Mouse (Mus musculus) cerebellum, adult 8-10 months (tissue): ENCODE measurements around the gene Vwa8.

ENCODE experiments used
- DNase-seq: peaks from one replicate; pipeline ENCODE4 v3.0.0; 2022

Vwa8 gene

DNA sequence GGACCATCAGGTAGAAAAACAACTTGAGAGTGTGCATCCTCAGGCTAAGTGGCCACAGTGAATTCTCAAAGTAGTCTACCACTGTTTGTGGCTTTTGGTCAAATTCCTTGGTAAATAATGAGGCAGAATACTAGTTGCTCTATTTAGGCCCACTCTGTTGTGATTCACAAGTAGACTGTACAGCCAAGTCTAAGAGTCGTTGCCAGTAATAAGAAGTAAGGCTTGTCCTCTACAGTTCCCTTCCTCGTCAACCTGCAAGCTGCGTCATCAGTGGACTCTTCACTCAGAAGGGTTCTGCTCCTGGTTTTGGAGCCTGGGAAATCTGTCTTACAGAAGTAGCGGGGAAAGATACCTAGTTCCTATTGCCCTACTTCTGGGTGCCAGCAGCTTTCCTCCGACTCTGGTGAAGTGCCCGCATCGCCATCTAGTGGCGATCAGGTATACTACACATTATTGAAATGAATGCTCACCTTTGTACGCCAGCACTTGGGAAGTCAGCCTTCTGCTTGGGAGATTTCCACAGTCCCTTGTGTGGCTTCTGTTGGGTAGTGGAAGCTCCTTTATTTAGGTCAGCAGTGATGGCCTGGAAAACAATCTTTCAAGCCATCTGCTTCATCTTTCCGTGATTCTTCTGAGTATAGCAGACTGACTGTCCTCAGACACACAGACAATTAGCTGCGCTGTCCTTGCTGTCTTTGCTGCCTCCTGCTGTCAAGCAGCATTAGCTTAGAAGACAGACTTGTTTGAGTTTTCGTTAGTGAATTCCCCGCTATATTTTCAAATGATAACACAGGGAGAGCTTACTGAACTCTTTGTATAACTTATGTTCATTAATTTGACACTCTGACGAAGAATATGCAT, 258.0 kb downstream of the Vwa8 start:
- peak; percentile 78 for DNase-seq

DNA sequence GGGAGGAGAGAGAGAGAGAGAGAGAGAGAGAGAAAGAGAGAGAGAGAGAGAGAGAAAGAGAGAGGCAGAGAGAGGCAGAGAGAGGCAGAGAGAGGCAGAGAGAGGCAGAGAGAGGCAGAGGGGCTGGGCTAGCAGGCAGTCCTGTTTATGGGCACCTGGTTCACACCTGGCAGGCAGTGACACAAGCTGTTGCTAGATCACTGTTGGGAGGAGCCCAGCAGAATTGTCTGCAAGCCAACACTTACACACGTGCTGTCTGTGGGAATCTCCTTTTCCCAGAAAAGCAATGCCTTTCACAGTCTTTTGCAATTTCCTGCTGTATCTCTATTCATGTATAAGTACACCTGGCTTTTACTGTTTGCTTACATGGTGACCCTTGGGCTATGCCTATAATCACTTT, 260.5 kb downstream of the Vwa8 start:
- DNase-seq = peak; percentile 16

DNA sequence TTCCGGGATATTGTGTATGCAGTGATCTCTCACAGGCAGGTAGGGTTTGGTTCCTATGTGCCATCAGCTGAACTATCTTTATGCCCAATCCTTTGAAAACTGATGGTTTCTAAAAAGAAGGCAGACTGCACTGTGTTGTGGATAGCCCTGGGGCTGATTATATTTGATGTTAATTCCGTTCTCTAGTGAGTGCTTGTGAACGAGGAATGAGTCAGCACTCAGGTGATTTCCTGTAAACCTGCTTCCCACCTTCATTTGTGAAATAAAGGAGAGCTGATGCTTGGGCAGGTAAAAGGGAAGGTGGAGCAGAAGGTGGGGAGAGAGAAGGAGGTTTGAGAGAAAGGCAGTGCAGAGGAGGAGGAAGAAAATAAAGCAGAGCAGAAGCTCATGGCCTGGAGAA, 261.2 kb downstream of the Vwa8 start:
- no peak for DNase-seq

DNA sequence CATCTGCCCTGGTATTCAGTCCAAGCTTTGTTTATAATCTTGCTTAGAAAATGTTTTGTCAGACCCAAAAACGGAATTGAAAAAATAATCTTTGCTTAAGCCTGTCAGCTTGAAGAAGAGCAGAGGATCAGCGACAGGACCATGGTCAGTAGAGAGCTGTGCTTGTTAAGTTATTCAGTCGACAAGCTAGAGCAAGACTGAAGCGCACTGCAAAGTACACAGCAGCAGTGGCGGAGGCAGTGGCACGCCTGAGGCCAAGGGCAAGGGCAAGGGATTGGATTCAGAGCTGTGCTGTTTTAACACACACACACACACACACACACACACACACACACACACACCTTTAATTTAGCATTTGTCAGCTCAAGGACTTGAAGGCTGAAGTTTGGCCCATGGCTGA, 263.2 kb downstream of the Vwa8 start:
- no peak for DNase-seq

DNA sequence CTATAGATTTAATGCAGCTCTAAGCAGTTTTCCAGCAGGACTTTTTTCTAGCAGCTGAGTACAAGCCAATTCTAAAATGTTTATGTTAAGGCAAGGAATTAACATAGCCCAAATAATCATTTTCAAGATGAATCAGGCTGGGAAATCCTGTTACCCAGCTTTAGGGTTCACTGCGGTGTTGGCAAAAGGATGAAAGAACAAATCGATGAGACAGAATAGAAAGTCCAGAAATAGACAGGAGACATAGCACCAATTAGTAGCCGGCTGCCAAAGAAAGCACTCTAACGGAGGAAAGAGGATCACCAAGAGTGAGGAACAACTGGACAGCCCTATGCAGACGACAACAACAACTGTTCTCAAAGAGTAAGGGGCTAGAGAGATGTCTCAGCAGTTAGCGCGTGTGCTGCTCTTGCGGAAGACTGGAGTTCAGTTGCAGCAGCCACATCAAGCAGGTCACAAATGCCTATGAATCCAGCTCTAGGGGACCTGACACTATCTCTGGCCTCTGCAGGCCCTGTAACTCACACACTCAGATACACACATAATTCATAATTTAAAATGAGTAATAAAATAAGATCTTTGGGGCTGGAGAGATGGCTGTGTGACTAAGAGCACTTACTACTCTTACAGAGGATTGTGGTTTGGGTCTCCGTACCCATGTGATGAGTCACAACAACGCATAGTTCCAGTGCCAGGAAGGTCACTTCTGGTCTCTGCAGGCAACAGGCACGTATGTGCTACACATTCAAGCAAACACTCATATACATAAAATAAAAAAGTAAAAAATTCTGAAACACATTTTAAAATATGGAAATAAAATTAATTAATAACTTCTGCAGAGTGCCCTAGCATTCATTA, 265.9 kb downstream of the Vwa8 start:
- no peak for DNase-seq

DNA sequence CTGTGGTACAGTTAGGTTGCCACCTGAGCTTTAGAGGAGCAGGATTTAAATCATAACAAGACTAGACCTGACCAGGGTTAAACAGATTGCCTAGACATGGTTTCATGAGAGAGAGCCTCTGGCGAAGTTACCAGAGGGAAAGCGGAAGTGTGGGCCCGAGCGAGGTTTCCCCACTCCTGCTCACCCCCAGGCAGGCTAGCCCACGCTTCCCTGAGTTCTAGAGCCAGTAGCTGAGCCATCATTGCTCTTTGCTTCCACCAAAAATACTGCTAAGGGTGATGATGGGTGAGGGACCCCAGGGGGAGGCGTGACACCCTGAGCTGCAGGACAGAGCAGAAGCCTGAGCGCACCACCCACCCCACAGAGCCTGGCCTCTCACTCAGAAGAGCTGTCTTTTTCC, 269.6 kb downstream of the Vwa8 start:
- DNase-seq = no peak

DNA sequence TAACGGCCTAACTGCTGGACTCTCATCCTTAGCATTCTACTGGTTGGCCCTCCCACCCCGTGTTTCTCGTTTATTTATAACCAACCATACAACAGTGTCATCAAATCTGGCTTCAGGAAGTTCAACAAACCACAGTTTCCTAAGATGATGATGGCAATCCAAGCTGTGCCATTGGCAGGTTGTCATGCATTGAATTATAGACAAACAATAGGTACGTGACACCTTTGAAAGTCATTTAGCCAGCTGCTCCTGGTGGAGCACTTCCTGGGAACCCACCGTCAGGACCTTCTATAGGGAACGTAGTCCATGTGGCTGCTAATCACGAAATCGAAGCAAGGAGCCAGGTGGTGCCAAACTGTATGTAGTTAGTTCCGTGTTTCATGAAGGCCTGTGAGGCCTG, 270.5 kb downstream of the Vwa8 start:
- DNase-seq = no peak

DNA sequence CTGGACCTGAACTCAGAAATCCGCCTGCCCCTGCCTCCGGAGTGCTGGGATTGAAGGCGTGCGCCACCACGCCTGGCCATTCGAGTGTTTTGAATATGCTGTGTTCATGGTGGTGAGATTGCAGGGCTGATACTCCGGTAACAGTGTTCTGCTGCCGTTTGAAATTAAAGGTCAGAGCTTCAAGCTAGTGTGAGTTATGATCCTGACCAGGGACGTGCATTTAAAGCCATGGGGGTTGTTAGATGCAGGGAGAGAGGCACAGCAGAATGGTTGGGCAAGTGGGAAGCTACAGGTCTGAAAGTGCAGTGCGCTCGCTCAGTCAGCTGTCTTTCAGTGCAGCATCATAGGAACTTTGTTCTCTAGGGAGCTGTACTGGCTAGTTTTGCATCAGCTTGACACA, 271.8 kb downstream of the Vwa8 start:
- DNase-seq = no peak

DNA sequence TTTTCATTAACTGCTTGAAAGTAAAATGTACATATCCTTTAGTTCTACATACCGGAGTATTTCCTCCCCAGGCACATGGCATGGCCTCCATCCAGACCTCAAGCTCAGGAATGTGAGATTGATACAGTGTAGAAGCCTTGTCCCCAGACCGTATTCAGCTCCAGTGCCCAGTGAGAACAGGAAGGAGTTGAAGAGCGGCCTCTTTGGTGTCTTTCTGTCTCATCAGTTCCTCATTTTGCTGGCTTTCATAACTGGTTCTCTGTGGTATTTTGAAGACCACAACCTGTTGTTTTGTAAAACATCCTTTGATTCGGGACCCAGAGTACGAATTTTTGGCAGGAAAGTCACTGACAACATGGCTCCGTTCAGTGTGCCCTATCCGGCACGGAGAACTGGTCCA, 274.6 kb downstream of the Vwa8 start:
- DNase-seq = no peak

DNA sequence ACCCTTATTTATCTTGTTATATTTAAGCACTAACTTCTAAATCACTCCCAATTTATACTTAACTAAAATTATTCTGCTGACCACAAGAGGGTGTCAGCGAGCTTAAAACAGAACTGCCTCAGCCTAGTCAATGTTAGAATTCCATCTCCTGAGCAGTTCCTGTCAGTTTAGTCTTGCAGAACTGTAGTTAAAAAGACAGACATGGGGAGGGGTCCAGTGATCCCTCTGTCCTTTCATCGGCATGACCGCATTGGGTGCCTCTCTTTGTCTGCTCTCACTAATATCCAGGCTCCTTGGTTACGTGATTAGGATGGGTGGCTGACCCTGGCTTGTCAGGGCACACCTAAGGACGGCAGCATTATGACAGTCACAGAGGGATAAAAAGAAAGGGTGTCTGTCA, 275.8 kb downstream of the Vwa8 start:
- DNase-seq = peak; percentile 60

DNA sequence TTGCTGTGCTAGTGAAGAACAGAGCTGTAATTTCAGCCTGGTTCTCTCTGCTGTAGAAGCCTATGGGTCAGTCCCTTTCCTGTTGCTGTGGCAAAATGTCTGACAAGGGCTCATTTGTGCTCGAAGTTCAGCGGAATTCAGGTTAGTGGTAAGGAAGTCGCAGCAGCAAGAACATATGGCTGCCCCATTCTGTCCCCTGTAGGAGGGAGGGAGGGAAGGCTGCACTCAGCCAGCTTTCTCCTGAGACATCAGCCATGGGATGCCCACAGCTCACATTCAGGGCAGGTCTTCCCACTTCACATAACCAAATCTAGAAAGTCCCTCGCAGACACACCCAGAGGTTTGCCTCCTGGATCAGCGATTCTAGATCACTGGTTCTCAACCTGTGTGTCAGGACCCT, 277.3 kb downstream of the Vwa8 start:
- peak; percentile 27 for DNase-seq

DNA sequence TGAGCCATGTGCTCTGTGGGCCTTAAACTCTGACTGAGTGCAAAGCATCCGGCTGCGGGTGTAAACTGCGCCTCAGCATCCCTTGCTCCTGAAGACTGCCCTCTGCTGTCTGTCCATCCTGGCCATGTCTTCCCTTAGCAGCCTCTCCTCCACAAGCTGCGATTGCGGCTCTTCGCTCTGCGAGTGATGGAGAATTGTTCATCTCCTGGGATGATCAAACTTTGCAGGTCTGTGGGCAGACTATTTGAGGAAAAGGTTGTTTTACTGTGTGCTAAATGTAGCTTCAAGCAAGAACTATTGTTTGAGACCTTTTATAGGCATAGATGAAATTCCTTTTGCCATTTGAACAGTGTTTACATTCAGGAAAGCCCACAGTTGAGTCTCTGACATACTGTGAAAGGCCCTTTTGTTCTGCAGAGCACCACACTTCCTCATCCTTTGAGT, 286.1 kb downstream of the Vwa8 start:
- DNase-seq = peak; percentile 26

DNA sequence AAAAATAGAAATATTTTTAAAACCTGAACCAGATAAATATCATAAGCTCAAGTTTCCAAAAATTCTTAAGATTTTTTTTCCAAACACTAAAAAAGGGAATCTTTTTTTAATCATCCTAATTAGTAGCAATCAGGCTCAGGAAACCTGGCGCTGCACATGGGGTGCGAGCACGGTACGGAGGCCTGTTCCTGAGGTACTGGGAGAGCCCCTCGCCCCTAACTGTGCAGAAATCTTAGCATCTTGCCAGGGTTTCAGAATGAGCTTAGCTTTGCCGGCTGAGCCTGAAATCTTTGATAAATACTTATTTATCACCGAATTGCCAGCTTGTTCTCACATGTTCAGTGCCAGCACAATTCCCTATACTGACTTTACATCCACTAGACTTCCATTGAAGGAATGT, 286.6 kb downstream of the Vwa8 start:
- no peak for DNase-seq

DNA sequence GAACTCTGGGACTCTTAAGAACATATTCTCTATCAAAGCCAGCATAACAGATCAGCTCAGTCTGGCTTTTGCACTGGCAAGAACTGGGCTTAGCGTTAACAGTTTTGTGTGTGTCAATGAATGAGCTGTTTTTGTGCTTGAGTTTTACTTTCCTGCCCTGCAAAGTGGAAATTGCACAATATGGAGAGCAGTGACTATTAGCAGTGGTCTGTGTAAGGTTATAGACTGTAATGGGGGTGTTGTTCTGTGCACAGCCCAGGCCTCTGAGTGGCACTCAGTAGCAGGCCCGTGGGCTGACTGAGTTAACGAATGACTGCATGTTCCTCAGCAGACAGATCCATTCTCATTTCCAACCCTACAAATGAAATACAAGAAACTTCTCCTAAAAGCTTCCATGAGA, 287.7 kb downstream of the Vwa8 start:
- DNase-seq = no peak

DNA sequence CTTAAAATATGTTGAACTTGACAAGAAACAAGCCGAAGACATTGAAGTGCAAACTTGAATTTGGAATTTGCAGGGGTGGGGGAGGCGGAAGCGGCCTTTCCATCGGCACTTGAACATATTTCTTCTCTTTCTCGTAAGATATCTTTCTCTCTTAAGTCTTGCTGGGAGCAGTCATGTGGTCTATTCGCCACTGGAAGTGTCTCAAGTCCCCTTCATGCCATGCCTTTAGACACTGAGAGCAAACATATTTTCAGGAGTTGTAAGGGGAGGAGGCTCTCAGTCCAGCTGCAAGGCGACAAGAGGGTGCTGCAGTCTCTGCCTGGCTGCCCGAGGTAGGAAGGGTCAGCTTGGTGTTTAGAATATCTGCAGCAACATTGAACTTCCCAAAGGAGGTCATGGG, 288.2 kb downstream of the Vwa8 start:
- DNase-seq = no peak

DNA sequence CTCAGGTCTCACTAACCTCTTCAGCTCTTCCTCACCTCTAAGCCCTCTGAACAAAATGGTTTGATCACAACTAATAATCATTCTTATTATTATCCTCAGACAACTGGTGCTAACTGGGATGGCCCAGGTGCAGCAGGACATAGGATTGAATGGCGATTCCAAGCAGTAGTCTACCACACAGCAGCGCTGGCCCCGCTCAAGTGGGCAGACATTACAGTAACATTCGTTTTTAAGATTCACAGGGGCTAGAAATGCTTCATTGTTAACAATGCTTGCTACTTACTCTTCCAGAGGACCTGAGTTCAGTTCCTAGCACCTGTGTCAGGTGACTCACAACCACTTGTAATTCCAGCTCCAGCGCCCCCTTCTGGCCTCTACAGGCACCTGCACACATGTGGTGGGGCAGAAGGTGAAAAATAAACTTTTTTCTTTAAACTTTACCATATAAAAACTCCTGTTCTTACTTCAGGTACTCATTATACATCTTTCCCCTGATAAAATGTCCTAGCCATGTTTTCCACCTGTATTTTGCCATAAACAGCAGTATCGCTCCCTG, 290.3 kb downstream of the Vwa8 start:
- DNase-seq = no peak

DNA sequence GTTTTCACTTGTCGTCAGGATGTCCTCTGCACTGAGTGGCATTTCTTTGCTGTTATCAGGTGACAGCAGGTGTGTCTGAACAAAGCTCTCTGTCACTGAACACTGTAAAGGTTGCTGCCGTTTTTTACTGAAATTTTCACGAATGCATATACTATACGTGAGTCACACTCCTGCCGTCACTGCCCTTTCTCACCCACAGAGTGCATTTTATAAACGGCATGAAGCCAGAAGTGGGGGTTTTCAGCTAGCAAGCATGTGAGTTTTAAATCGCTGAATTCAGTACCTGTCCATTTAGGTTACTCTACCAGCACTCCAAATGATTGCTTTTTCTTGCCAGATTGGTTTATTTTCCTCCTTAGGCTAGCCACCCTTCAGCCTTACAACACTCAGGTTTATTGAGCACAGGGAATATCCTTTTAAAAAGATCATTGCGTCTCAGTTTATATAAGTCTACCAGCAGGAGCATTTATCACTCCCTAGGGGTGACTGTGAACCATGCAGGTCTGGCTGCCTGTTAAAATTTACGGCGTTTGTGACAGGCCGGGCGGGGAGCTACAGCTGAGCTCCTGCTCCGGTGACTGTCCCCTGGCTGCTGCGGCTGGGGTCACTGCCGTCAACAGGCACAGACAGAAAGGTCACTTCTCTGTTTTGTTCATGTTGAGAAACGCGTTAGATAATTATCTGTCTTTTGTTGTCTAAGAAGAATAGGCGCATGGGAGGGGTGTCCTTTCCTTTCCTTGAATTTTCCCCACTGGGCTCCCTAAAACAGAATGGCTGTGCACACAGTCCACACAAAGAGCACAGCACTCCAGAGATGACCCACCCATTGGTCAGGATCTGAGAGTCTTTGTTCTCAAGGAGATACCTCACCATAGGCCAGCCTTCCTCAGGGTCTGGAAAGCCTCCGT, 291.3 kb downstream of the Vwa8 start:
- DNase-seq = peak; percentile 45

DNA sequence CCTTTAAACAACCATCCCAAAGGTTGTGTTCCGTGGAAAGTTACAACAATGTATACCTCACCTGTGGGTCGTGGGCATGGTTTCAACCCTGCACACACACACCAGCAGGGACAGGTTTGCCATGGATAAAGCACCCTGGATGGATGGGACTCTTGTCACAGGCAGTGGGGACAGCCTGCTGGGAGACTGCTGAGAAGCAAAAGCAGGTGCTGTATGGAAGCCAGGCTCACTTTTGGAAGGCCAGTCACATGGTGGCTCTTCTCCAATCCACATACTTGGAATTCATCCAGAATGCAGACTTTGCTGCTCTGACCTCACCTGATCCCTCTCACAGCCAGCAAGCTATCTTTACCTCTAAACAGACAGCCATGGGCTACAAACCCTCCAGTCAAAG, 292.0 kb downstream of the Vwa8 start:
- DNase-seq = peak; percentile 66

DNA sequence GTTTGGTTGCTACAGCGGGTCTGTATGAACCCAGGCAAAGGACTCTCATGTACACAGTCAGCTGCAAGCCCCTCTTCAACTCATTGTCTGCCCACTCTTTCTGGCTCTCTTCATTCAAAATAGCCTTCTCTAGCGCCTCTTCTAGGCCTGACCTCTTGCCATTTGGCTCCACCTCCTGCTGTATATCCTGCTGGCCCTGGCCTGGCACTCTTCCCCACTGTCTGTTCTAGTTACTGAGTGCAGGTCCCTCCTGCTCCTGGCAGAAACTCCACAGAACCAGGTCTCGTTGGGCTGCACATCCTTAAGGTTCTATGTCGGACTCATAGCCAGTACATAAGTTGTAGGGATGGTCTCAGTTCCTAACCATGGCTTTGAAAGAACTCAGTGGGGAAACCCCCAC, 293.5 kb downstream of the Vwa8 start:
- DNase-seq = peak; percentile 72

DNA sequence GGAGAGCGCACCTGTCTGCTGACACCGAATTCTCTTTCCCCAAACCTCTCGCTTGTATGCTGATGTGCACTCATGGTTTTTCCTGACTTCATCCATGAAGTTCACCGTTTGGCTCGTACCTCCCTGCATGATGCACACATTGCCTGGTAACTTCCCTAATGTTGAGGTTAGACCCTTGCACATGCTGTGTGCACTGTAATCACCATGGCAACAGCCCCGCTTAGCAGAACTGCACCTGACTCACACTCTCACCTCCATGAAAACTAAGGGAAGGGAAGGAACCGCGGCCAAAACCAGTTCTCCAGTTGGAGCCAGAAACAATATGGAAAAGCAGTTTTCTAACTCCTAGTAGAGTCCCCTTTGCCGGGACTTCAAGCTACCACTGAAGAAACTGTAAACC, 294.8 kb downstream of the Vwa8 start:
- no peak for DNase-seq

DNA sequence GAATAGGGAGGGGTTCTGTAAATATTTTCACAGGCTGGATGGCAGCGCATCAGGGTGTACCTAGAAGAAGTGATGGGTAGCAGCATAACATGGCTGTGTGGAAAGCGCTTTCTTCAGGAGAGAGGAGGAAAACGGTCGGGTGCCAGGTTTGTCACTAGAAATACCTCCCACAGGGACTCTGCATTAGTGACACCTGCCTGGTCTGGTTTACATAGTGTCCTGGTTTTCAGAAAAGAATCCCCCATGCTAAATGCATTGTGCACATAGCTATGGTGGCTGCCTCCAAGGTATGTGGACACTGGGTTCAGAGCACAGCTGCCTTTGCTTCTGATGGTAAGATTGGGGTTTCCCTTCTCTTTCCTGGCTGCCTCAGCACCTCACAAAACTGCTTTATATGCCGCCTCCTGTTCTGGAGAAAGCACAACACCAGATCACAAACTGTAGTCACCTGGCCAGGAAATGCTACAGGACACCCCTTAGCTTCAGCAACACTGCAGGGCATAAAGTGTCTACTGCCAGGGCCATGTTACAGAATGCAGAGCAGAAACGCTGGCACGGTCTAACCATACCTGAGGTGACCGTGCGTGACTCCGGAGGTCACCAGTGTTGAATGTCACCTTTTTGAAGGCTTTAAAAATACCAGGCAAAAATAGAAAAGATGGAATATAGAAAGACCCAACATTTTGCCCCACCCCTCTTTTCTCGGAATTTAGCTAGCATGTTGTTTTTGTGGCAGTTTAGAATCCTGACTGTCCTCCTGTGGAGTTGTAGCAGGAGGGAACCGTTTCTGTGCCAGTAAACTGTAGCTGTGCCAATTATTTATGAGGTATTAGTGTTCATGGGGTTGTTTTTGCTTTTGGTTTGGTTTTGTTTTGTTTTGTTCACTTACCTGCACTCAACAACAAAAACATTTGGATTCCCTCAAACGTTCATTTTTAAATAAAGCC, 295.7 kb downstream of the Vwa8 start:
- DNase-seq = peak; percentile 36

DNA sequence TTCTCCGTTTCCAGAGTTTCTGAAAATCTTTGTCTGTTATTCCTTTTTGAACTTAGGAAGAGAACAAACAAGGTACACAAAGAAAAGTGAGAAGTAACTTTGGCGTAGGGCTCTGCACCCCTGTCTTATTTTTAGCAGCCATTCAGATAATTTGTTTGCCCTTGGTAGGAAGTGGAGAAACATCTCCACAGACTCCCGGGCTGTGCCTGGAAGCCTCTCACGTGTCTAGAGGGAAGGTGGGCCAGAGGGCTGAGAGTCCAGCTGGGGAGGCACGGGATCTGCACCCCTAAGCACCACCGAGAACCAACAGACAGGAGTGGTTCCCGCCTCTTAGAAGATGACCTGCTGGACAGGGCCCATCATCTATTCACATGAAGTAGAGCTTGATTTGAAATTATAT, 302.9 kb downstream of the Vwa8 start:
- DNase-seq = no peak
